Mouse (Mus musculus) C2C12 (cell line): ENCODE measurements at regions not wholly inside any gene's neighbourhood (a gene's known extent, or its start where the extent isn't known, plus 50 kb on each side); places are given as distances from the start of the nearest gene placed in this dataset.

Experiments used
- H3K27me3 ChIP-seq: one replicate; pipeline ENCODE4 v1.6.1; 2011; ENCODE audit not compliant: control insufficient read depth, insufficient read depth, insufficient read length
- H3K36me3 ChIP-seq: one replicate; pipeline ENCODE4 v1.6.1; 2011; ENCODE audit not compliant: control insufficient read depth, insufficient read depth
- H3K4me3 ChIP-seq: one replicate; pipeline ENCODE4 v1.5.1; 2011; ENCODE audit warnings: mild to moderate bottlenecking, control low read depth; ENCODE audit not compliant: poor library complexity, insufficient read depth, severe bottlenecking
- H3K79me2 ChIP-seq: one replicate; pipeline ENCODE4 v1.6.1; 2011; ENCODE audit not compliant: control insufficient read depth, insufficient read depth
- H3K79me3 ChIP-seq: one replicate; pipeline ENCODE4 v1.6.1; 2011; ENCODE audit warnings: low read depth, control low read depth
- H3ac ChIP-seq: one replicate; pipeline ENCODE3; 2011; ENCODE audit warnings: low read depth; ENCODE audit not compliant: control insufficient read depth, insufficient read length
- CEBPB ChIP-seq: IDR thresholded peaks from one replicate; pipeline ENCODE4 v1.6.1; 2011; ENCODE audit warnings: low read depth, mild to moderate bottlenecking, control low read depth, moderate library complexity
- CTCF ChIP-seq: IDR thresholded peaks from one replicate; pipeline ENCODE4 v1.5.1; 2011; ENCODE audit not compliant: control insufficient read depth, insufficient read depth, insufficient read length
- FOSL1 ChIP-seq: IDR thresholded peaks from one replicate; pipeline ENCODE4 v1.8.0; 2011; ENCODE audit warnings: mild to moderate bottlenecking, low read length; ENCODE audit not compliant: poor library complexity, insufficient read depth, severe bottlenecking
- MAX ChIP-seq: IDR thresholded peaks from one replicate; pipeline ENCODE4 v1.6.1; 2011; ENCODE audit warnings: mild to moderate bottlenecking, control low read depth
- MYOD1 ChIP-seq: IDR thresholded peaks from one replicate; pipeline ENCODE4 v1.6.1; 2011; ENCODE audit warnings: low read depth; ENCODE audit not compliant: control insufficient read depth, insufficient read length
- MYOG ChIP-seq: IDR thresholded peaks from one replicate; pipeline ENCODE4 v1.6.1; 2011; ENCODE audit not compliant: control insufficient read depth, insufficient read length; ENCODE audit errors: extremely low read depth
- USF1 ChIP-seq: IDR thresholded peaks from one replicate; pipeline ENCODE4 v1.6.1; 2011; ENCODE audit warnings: low read depth, mild to moderate bottlenecking, control low read depth, moderate library complexity

GRCm38 (mm10) chr15:31898904-31899650 is 278.0 kb upstream of the Tas2r119 start:
- Histone ChIP-seq H3ac (no peak overlapping the region), H3K79me2 (no peaks in the 10 kb centered on the region), H3K79me3 (no peaks in the 10 kb centered on the region), H3K36me3 (no peaks in the 10 kb centered on the region), H3K4me3 (no peak overlapping the region), H3K27me3 (no peaks in the 10 kb centered on the region)
- TF ChIP-seq MAX (no peak), CTCF (no peak), MYOG (no peak), MYOD1 (no peak), USF1 (no peak), FOSL1 (no peak), CEBPB (no peak)

- H3K79me2 ChIP-seq = no peaks in the 10 kb centered on the region
- H3K79me3 ChIP-seq = no peaks in the 10 kb centered on the region
- H3K36me3 ChIP-seq = no peaks in the 10 kb centered on the region
- no peaks in the 10 kb centered on the region for H3K27me3 ChIP-seq
- H3ac ChIP-seq = no peak overlapping the region
- TF ChIP-seq MAX = no peak
- no peak for TF ChIP-seq USF1
- TF ChIP-seq CEBPB = no peak
- no peak overlapping the region for H3K4me3 ChIP-seq
Observed at GRCm38 (mm10) chr15:31900325-31900724, 276.8 kb upstream of the Tas2r119 start.

- Histone ChIP-seq H3K79me2 (no peaks in the 10 kb centered on the region), H3K79me3 (no peaks in the 10 kb centered on the region), H3K27me3 (no peaks in the 10 kb centered on the region), H3K4me3 (no peak overlapping the region), H3K36me3 (no peaks in the 10 kb centered on the region), H3ac (no peak overlapping the region)
- no peak for TF ChIP-seq CTCF
- TF ChIP-seq CEBPB = no peak
- TF ChIP-seq MYOG = no peak
- TF ChIP-seq MYOD1 = no peak
- no peak for TF ChIP-seq MAX
- no peak for TF ChIP-seq USF1
- no peak for TF ChIP-seq FOSL1
Observed at GRCm38 (mm10) chr15:31908432-31908831, 268.7 kb upstream of the Tas2r119 start.

GRCm38 (mm10) chr15:31911978-31912377 is 265.1 kb upstream of the Tas2r119 start:
- Histone ChIP-seq H3K4me3 (no peak overlapping the region), H3K79me3 (no peaks in the 10 kb centered on the region), H3K27me3 (no peaks in the 10 kb centered on the region), H3ac (no peak overlapping the region), H3K79me2 (no peaks in the 10 kb centered on the region), H3K36me3 (no peaks in the 10 kb centered on the region)
- TF ChIP-seq MAX (no peak), CEBPB (no peak)

- Histone ChIP-seq H3K4me3 (no peak overlapping the region), H3K27me3 (peaks cover 3% of the 10 kb centered on the region), H3K79me3 (no peaks in the 10 kb centered on the region), H3ac (no peak overlapping the region), H3K79me2 (no peaks in the 10 kb centered on the region), H3K36me3 (no peaks in the 10 kb centered on the region)
- no peak for TF ChIP-seq FOSL1
- no peak for TF ChIP-seq CTCF
- no peak for TF ChIP-seq USF1
- no peak for TF ChIP-seq MAX
- TF ChIP-seq MYOD1 = no peak
- TF ChIP-seq CEBPB = no peak
- no peak for TF ChIP-seq MYOG
Observed at GRCm38 (mm10) chr15:31921485-31921884, 255.6 kb upstream of the Tas2r119 start.

GRCm38 (mm10) chr15:31960301-31960700 is 216.8 kb upstream of the Tas2r119 start:
- Histone ChIP-seq H3K27me3 (peaks cover 11% of the 10 kb centered on the region), H3K79me3 (no peaks in the 10 kb centered on the region), H3K4me3 (no peak overlapping the region), H3K79me2 (no peaks in the 10 kb centered on the region), H3K36me3 (no peaks in the 10 kb centered on the region), H3ac (no peak overlapping the region)
- TF ChIP-seq MAX (no peak), MYOD1 (no peak), MYOG (no peak), CEBPB (no peak), CTCF (no peak), USF1 (no peak), FOSL1 (no peak)
